Mouse (Mus musculus) ES-E14 (cell line): ENCODE results near the gene Arl6ip4. TPM values are rescaled to one million over a fixed set of nuclear protein-coding genes. Genes with fewer than 3 reads are reported as not detected.
A peak's percentile ranks its signal among the peaks of the same experiment; 100 is the strongest.

ENCODE experiments used
- DNase-seq: peaks from one replicate; pipeline ENCODE4 v3.0.0-alpha.2; 2013; ENCODE audit warnings: low read depth, low spot score
- H3K27ac ChIP-seq: 2 replicates; pipeline ENCODE4 v1.5.1; 2012; ENCODE audit warnings: low read depth, mild to moderate bottlenecking, low read length, moderate library complexity, mixed read lengths; ENCODE audit not compliant: poor library complexity, insufficient read depth, severe bottlenecking
- H3K36me3 ChIP-seq: 2 replicates; pipeline ENCODE4 v1.6.1; 2012; ENCODE audit warnings: mild to moderate bottlenecking, low read length, moderate library complexity, mixed read lengths; ENCODE audit not compliant: control insufficient read depth, poor library complexity, insufficient read depth, severe bottlenecking
- H3K4me1 ChIP-seq, 2 experiments: fragments of 150-350 bp in 1 of 2; sonication (generic) in 1 of 2; 2 replicates each; pipeline ENCODE4 v1.6.1; 2012; ENCODE audit warnings: low read length in 2 of 2, mild to moderate bottlenecking in 1 of 2, mixed read lengths in 1 of 2; ENCODE audit not compliant: control insufficient read depth in 2 of 2, insufficient read depth in 2 of 2, poor library complexity in 1 of 2
- H3K4me3 ChIP-seq, 2 experiments: fragments of 150-350 bp in 1 of 2; sonication (generic) in 1 of 2; 2 replicates each; pipeline ENCODE4 v1.5.1; 2012; ENCODE audit warnings: low read length in 2 of 2, low read depth in 1 of 2, mild to moderate bottlenecking in 1 of 2, mixed read lengths in 1 of 2; ENCODE audit not compliant: insufficient read depth in 1 of 2, poor library complexity in 1 of 2, severe bottlenecking in 1 of 2
- H3K9ac ChIP-seq: 2 replicates; pipeline ENCODE4 v1.6.1; 2012; ENCODE audit warnings: low read depth, mild to moderate bottlenecking, low read length, mixed read lengths; ENCODE audit not compliant: poor library complexity, insufficient read depth, severe bottlenecking
- H3K9me3 ChIP-seq: fragments of 150-350 bp; sonication (generic); 2 replicates; pipeline ENCODE4 v1.6.1; 2012; ENCODE audit warnings: low read depth, mild to moderate bottlenecking, low read length; ENCODE audit not compliant: control insufficient read depth, insufficient read depth
- CHD2 ChIP-seq: IDR thresholded peaks from 2 replicates; pipeline ENCODE4 v1.6.1; 2014; ENCODE audit warnings: mild to moderate bottlenecking, low read depth, low read length, inconsistent platforms
- HCFC1 ChIP-seq: IDR thresholded peaks from 2 replicates; pipeline ENCODE4 v1.6.1; 2012; ENCODE audit warnings: low read length, inconsistent platforms, borderline replicate concordance; ENCODE audit not compliant: insufficient read depth
- MAFK ChIP-seq: IDR thresholded peaks from 2 replicates; pipeline ENCODE4 v1.6.1; 2014; ENCODE audit warnings: mild to moderate bottlenecking, low read depth, low read length, inconsistent platforms; ENCODE audit not compliant: insufficient read depth
- ZC3H11A ChIP-seq: IDR thresholded peaks from 2 replicates; pipeline ENCODE4 v1.6.1; 2012; ENCODE audit warnings: low read depth, mild to moderate bottlenecking, inconsistent platforms, low read length, borderline replicate concordance
- ZNF384 ChIP-seq: IDR thresholded peaks from 2 replicates; pipeline ENCODE4 v1.6.1; 2012; ENCODE audit warnings: low read depth, low read length, inconsistent platforms
- in situ Hi-C, 2 experiments: fragments of 600-800 bp; cut with MboI; formaldehyde crosslinking; loops; one replicate each; pipeline ENCODE4 v1.15.1; 2025; ENCODE audit warnings: low sequenced_read_pairs in 2 of 2, inconsistent platforms in 1 of 2; ENCODE audit not compliant: unreplicated experiment in 2 of 2
- total RNA-seq: library from RNA; depleted of rRNA; stranded (reverse); fragments of 300-350 nt; gene quantifications from 2 replicates; pipeline ENCODE4 v1.2.3, GENCODE M21; 2012

Gene Arl6ip4
- total RNA-seq, 1 experiment, result 37.9 TPM

GRCm38 (mm10) chr5:124083850-124084587 is 31.9 kb upstream of the Arl6ip4 start:
- H3K36me3 ChIP-seq, result no peaks in the 10 kb centered on the region
- H3K9me3 ChIP-seq, result no peaks in the 10 kb centered on the region
- in situ Hi-C loops, result loop anchor here in 1 of 2 experiments (5.0 kb wide), 1 partner anchor 82 kb away; no protein-coding TSS in a partner anchor
- no peak for DNase-seq
- H3K9ac ChIP-seq, result no peak overlapping the region
- no peaks in the 10 kb centered on the region for H3K4me1 ChIP-seq
- H3K27ac ChIP-seq, result no peak overlapping the region
- H3K4me3 ChIP-seq, result no peak overlapping the region
- TF ChIP-seq CHD2, result no peak
- no peak for TF ChIP-seq HCFC1
- no peak for TF ChIP-seq ZC3H11A
- TF ChIP-seq ZNF384, result no peak
- TF ChIP-seq MAFK, result no peak

- in situ Hi-C loops, result loop anchor here in 1 of 2 experiments (5.0 kb wide), 1 partner anchor 82 kb away; no protein-coding TSS in a partner anchor
These were observed 31.2 kb upstream of the Arl6ip4 start for GRCm38 (mm10) chr5:124084588-124085173.

GRCm38 (mm10) chr5:124085513-124085912 is 30.4 kb upstream of the Arl6ip4 start:
- Histone ChIP-seq H3K9me3 (no peaks in the 10 kb centered on the region), H3K36me3 (no peaks in the 10 kb centered on the region), H3K27ac (no peak overlapping the region), H3K9ac (no peak overlapping the region), H3K4me3 (no peak overlapping the region), H3K4me1 (peaks cover 0 to 2% of the 10 kb centered on the region in 2 experiments; a peak in 2 of 4 replicates)
- TF ChIP-seq ZC3H11A, result no peak
- no peak for TF ChIP-seq ZNF384
- DNase-seq, result no peak
- in situ Hi-C loops, result no loop called here

More at GRCm38 (mm10) chr5:124084588-124085173, 31.2 kb upstream of the Arl6ip4 start:
- Histone ChIP-seq H3K27ac (no peak overlapping the region), H3K4me3 (no peak overlapping the region), H3K9ac (no peak overlapping the region), H3K9me3 (no peaks in the 10 kb centered on the region), H3K4me1 (no peaks in the 10 kb centered on the region; a peak in 2 of 4 replicates), H3K36me3 (no peaks in the 10 kb centered on the region)
- DNase-seq, result peak; percentile 76
- TF ChIP-seq CHD2 (no peak), MAFK (no peak), ZNF384 (no peak), ZC3H11A (peak; percentile 96), HCFC1 (no peak)

- no peak for TF ChIP-seq ZC3H11A
- TF ChIP-seq HCFC1, result no peak
- TF ChIP-seq CHD2, result no peak
- no peak for TF ChIP-seq ZNF384
- no peak for TF ChIP-seq MAFK
- DNase-seq, result no peak
- H3K9ac ChIP-seq, result no peak overlapping the region
- in situ Hi-C loops, result no loop called here
- H3K9me3 ChIP-seq, result no peaks in the 10 kb centered on the region
- H3K4me3 ChIP-seq, result no peak overlapping the region
- H3K4me1 ChIP-seq, result peaks cover 0 to 4% of the 10 kb centered on the region in 2 experiments; a peak in 2 of 4 replicates
- H3K27ac ChIP-seq, result no peak overlapping the region
- H3K36me3 ChIP-seq, result no peaks in the 10 kb centered on the region
These were observed 29.0 kb upstream of the Arl6ip4 start for GRCm38 (mm10) chr5:124086876-124087275.
